Comparison of ENCODE assay signal across 19 mouse cellular contexts in the genomic region with DNA sequence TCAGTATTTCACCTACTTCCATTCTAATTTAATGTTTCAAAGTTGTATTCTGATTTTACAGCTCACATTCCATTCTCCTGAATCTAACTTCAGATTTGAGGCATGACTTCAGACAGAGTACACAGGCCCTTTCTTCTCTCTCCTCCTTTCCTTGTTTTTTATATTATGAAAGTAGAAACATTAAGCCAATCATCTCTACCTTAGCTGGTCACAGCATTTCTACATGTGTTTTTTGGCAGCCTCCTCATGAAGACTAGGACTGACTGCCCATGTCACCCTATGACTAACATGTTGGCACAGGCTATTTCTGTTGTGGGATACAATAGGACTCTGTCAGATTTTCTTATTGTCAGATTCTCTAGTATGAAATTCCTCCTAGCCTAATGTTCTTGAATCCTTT. TPM values are rescaled to one million over a fixed set of nuclear protein-coding genes. Genes with fewer than 3 reads are reported as not detected.
"Had no signal": no experiment of that assay in that cellular context is flagged by ENCODE, and none has a peak within 500 bp of the region (broad histone marks: within the 10 kb centered on the region; RNA-seq: fewer than 3 reads in every experiment).

No protein-coding gene starts in this region.

- H3K27ac ChIP-seq: lung, embryonic 15.5 days; macrophage; midbrain, embryonic 13.5 days; midbrain, embryonic 15.5 days; neural tube, embryonic 12.5 days had no signal

- H3K4me1 ChIP-seq: lung, embryonic 15.5 days; megakaryocyte, embryonic 14.5 days; midbrain, embryonic 13.5 days; midbrain, embryonic 15.5 days; neural tube, embryonic 12.5 days had no signal

- DNase-seq: lung, adult 2 months; lung, postnatal 14 days; lung, postnatal 36 days; right cerebral cortex, postnatal 25 days; right cerebral cortex, postnatal 4 days; spleen, adult 18-20 months; thymus, adult 18-20 months; thymus, postnatal 14 days; thymus, postnatal 36 days had no signal

- H3K4me3 ChIP-seq: lung, embryonic 15.5 days; megakaryocyte, embryonic 14.5 days; midbrain, embryonic 13.5 days; midbrain, embryonic 15.5 days; neural tube, embryonic 12.5 days had no signal

RNA-seq across cellular contexts. Expression of gene Bbox1, which starts 14.6 kb away (rescaled TPM):
- total RNA-seq: megakaryocyte progenitor cell, adult 5-6 weeks; monocyte, adult 5-6 weeks; neutrophil, adult 5-6 weeks had no signal
- polyA plus RNA-seq: macrophage; midbrain, embryonic 11.5 days; neural tube, embryonic 12.5 days had no signal

RNA-seq across cellular contexts. Expression of gene Fibin, which starts 34.0 kb away (rescaled TPM):
- total RNA-seq: megakaryocyte progenitor cell, adult 5-6 weeks; monocyte, adult 5-6 weeks had no signal
- polyA plus RNA-seq: macrophage had no signal
